Mouse (Mus musculus) liver, adult (tissue): ENCODE measurements around the gene Dlst.

Experiments used
- GATA4 ChIP-seq: IDR thresholded peaks from 2 replicates; pipeline ENCODE4 v1.6.1; 2014; ENCODE audit warnings: mild to moderate bottlenecking, low read length; ENCODE audit not compliant: insufficient replicate concordance

Gene Dlst

GRCm38 (mm10) chr12:85181475-85182344 lies 71.1 kb downstream of the Dlst start:
- no peak for TF ChIP-seq GATA4

- no peak for TF ChIP-seq GATA4
Measured at GRCm38 (mm10) chr12:85182345-85182643, 71.7 kb downstream of the Dlst start.

- no peak for TF ChIP-seq GATA4
Measured at GRCm38 (mm10) chr12:85182898-85183297, 72.3 kb downstream of the Dlst start.

DNA sequence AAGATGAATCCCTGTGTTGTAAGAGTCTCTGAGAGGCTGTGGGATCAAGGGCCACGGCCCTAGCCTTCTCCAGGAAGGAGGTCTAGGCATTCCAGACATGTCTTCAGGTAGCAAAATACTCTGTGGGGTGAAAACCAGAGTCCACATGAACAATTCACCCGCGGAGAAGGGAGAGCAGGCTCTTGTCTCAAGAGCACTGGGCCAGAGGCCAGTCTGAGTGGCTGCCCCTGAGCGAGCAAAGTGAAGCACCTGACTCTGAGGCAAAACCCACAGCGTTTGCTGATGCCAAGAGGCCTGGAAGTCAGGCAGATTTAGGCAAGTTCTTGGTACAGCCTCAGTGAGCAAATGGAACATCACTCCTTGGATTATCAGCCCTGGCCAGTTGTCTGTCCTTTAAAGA lies 73.5 kb downstream of the Dlst start:
- no peak for TF ChIP-seq GATA4
